Comparison of ENCODE assay signal across 20 mouse cellular contexts in genomic region chr7:30000601-30001000, GRCm38 (mm10). TPM values are rescaled to one million over a fixed set of nuclear protein-coding genes. Genes with fewer than 3 reads are reported as not detected.
DNase-seq lines count a peak whose midpoint lies in the region; ATAC-seq and TF ChIP-seq lines count a peak whose summit lies in the region.
"Had no signal": no experiment of that assay in that cellular context is flagged by ENCODE, and none has a peak within 500 bp of the region (broad histone marks: within the 10 kb centered on the region; RNA-seq: fewer than 3 reads in every experiment).

No protein-coding gene starts in this region.

- no peak overlapping the region for H3K4me3 ChIP-seq in kidney, adult 2 months (ENCODE audit: insufficient read depth, low read depth, low read length)
- H3K4me3 ChIP-seq in kidney, embryonic 14.5 days (ENCODE audit: low read length), result no peak overlapping the region
- H3K4me3 ChIP-seq in intestine, postnatal 0 days (ENCODE audit: low read depth, low read length), result no peak overlapping the region
- H3K4me3 ChIP-seq in hindbrain, embryonic 16.5 days (ENCODE audit: low read length), result no peak overlapping the region
- H3K4me3 ChIP-seq: embryonic facial prominence, embryonic 12.5 days; forebrain, embryonic 12.5 days; heart, embryonic 13.5 days; hindbrain, embryonic 15.5 days had no signal

- H3K4me1 ChIP-seq in kidney, adult 2 months (ENCODE audit: control insufficient read depth, insufficient read depth, low read length), result no peaks in the 10 kb centered on the region
- H3K4me1 ChIP-seq in kidney, embryonic 14.5 days (ENCODE audit: control insufficient read depth, insufficient read depth, low read length), result no peaks in the 10 kb centered on the region
- H3K4me1 ChIP-seq in intestine, postnatal 0 days (replicated peaks; ENCODE audit: control insufficient read depth, insufficient read depth, low read length), result no peaks in the 10 kb centered on the region; the same call in 1 of the 2 replicates
- no peaks in the 10 kb centered on the region for H3K4me1 ChIP-seq in hindbrain, embryonic 16.5 days (ENCODE audit: control insufficient read depth, insufficient read depth, low read depth, low read length)
- H3K4me1 ChIP-seq: embryonic facial prominence, embryonic 12.5 days; forebrain, embryonic 12.5 days; hindbrain, embryonic 15.5 days had no signal

- no peak for TF ChIP-seq CTCF in kidney, adult 2 months (conservative IDR thresholded peaks at IDR 0.05; ENCODE audit: insufficient read depth, insufficient read length, low read depth, low read length)
- no peak for TF ChIP-seq CTCF in intestine, postnatal 0 days (IDR thresholded peaks at IDR 0.05; ENCODE audit: low read depth)

- 59% methylated on average over 5 of the region's 5 CpGs for WGBS in kidney, adult 2 months
- 72% methylated on average over 5 of the region's 5 CpGs for WGBS in kidney, embryonic 14.5 days
- 39% methylated on average over 5 of the region's 5 CpGs for WGBS in intestine, postnatal 0 days
- 94% methylated on average over 5 of the region's 5 CpGs for WGBS in hindbrain, embryonic 16.5 days

- H3K9me3 ChIP-seq in kidney, embryonic 14.5 days (ENCODE audit: control insufficient read depth, low read length), result no peaks in the 10 kb centered on the region
- no peaks in the 10 kb centered on the region for H3K9me3 ChIP-seq in intestine, postnatal 0 days (ENCODE audit: control insufficient read depth)
- no peaks in the 10 kb centered on the region for H3K9me3 ChIP-seq in hindbrain, embryonic 16.5 days (ENCODE audit: control insufficient read depth, low read length)
- H3K9me3 ChIP-seq: embryonic facial prominence, embryonic 12.5 days; forebrain, embryonic 12.5 days; G1E; heart, embryonic 13.5 days; hindbrain, embryonic 15.5 days had no signal

- H3K36me3 ChIP-seq in kidney, adult 2 months (ENCODE audit: control insufficient read depth, insufficient read depth, low read length), result peaks cover 9% of the 10 kb centered on the region
- H3K36me3 ChIP-seq in kidney, embryonic 14.5 days (ENCODE audit: control insufficient read depth, insufficient read depth, low read length), result peaks cover 64% of the 10 kb centered on the region
- H3K36me3 ChIP-seq in intestine, postnatal 0 days (ENCODE audit: control insufficient read depth, insufficient read depth), result peaks cover 37% of the 10 kb centered on the region
- peaks cover 23% of the 10 kb centered on the region for H3K36me3 ChIP-seq in hindbrain, embryonic 16.5 days (ENCODE audit: control insufficient read depth, insufficient read depth, low read length)

- H3K9ac ChIP-seq in kidney, embryonic 14.5 days (ENCODE audit: low read depth, low read length), result no peak overlapping the region
- no peak overlapping the region for H3K9ac ChIP-seq in intestine, postnatal 0 days (ENCODE audit: low read depth, low read length)
- H3K9ac ChIP-seq in hindbrain, embryonic 16.5 days (ENCODE audit: low read depth, low read length), result no peak overlapping the region
- H3K9ac ChIP-seq: embryonic facial prominence, embryonic 12.5 days; forebrain, embryonic 12.5 days; heart, embryonic 13.5 days; hindbrain, embryonic 15.5 days had no signal

- H3K4me2 ChIP-seq in kidney, embryonic 14.5 days (replicated peaks; ENCODE audit: low read depth, low read length), result no peak overlapping the region
- H3K4me2 ChIP-seq in intestine, postnatal 0 days (replicated peaks; ENCODE audit: low read depth), result no peak overlapping the region
- no peak overlapping the region for H3K4me2 ChIP-seq in hindbrain, embryonic 16.5 days (ENCODE audit: low read length)
- H3K4me2 ChIP-seq: embryonic facial prominence, embryonic 12.5 days; forebrain, embryonic 12.5 days; heart, embryonic 13.5 days; hindbrain, embryonic 15.5 days had no signal

- DNase-seq in kidney, adult 2 months, result peak; percentile 65
- peak; percentile 16 for DNase-seq in lung, postnatal 36 days
- DNase-seq in lung, postnatal 25 days (ENCODE audit: low spot score), result no peak
- peak; percentile 87 for DNase-seq in yolk sac, embryonic 10.5 days (ENCODE audit: low spot score)
- no peak for DNase-seq in gastrocnemius, postnatal 4 days (ENCODE audit: low spot score in 2 of 2)
- DNase-seq: adrenal gland, postnatal 10 days; cerebellum, adult 11-12 months; cerebellum, adult 9-10 months; cerebellum, postnatal 25 days; gastrocnemius, postnatal 10 days; heart, postnatal 36 days had no signal

- no peak overlapping the region for H3K27ac ChIP-seq in kidney, adult 2 months (ENCODE audit: insufficient read depth, low read depth, low read length)
- H3K27ac ChIP-seq in kidney, embryonic 14.5 days (ENCODE audit: low read depth, low read length), result no peak overlapping the region
- H3K27ac ChIP-seq in intestine, postnatal 0 days (ENCODE audit: low read depth, low read length), result peak overlapping the region; percentile 70
- no peak overlapping the region for H3K27ac ChIP-seq in hindbrain, embryonic 16.5 days (ENCODE audit: low read depth, low read length)
- H3K27ac ChIP-seq: embryonic facial prominence, embryonic 12.5 days; forebrain, embryonic 12.5 days; heart, embryonic 13.5 days; hindbrain, embryonic 15.5 days had no signal

- TF ChIP-seq POLR2A in kidney, adult 2 months (IDR thresholded peaks at IDR 0.05; ENCODE audit: low read depth, low read length), result no peak

- no peak for ATAC-seq in kidney, embryonic 14.5 days (ENCODE audit: low FRiP score, low TSS enrichment)
- peak; percentile 82 for ATAC-seq in intestine, postnatal 0 days
- ATAC-seq in hindbrain, embryonic 16.5 days, result no peak
- ATAC-seq: forebrain, embryonic 16.5 days had no signal

- no peaks in the 10 kb centered on the region for H3K27me3 ChIP-seq in kidney, adult 2 months (replicated peaks; ENCODE audit: control insufficient read depth, insufficient read depth, low read length)
- no peaks in the 10 kb centered on the region for H3K27me3 ChIP-seq in kidney, embryonic 14.5 days (ENCODE audit: control insufficient read depth, insufficient read depth, low read length)
- H3K27me3 ChIP-seq in intestine, postnatal 0 days (replicated peaks; ENCODE audit: control insufficient read depth, insufficient read depth, low read length), result no peaks in the 10 kb centered on the region
- H3K27me3 ChIP-seq in hindbrain, embryonic 16.5 days (replicated peaks; ENCODE audit: control insufficient read depth, insufficient read depth, low read length), result no peaks in the 10 kb centered on the region
- H3K27me3 ChIP-seq: embryonic facial prominence, embryonic 12.5 days; forebrain, embryonic 12.5 days; heart, embryonic 13.5 days; hindbrain, embryonic 15.5 days had no signal

RNA-seq across cellular contexts. Expression of gene Zfp568, which starts 16.8 kb away (rescaled TPM):
- 4.5 and 5.0 TPM in 2 replicates for polyA plus RNA-seq in kidney, adult 2 months (2012; rRNA removed)
- polyA plus RNA-seq in kidney, embryonic 14.5 days (2014; fragmentation: Nextera tagmentation; extraction: Ambion mirVana), result 13.4 and 26.6 TPM in 2 replicates
- polyA plus RNA-seq in intestine, postnatal 0 days (2015; fragmentation: Nextera tagmentation; extraction: Ambion mirVana), result 5.5 and 5.8 TPM in 2 replicates
- 3.5 and 4.0 TPM in 2 replicates for polyA plus RNA-seq in hindbrain, embryonic 16.5 days (2015; fragmentation: Nextera tagmentation; extraction: Ambion mirVana)
- total RNA-seq in gastrocnemius, postnatal 4 days (2021), result 100 to 1,000 TPM; 140 to 141 TPM

RNA-seq across cellular contexts. Expression of gene Zfp74, which starts 46.7 kb away (rescaled TPM):
- polyA plus RNA-seq in kidney, adult 2 months (2012; rRNA removed), result 4.7 and 5.0 TPM in 2 replicates
- 7.2 and 11.0 TPM in 2 replicates for polyA plus RNA-seq in kidney, embryonic 14.5 days (2014; fragmentation: Nextera tagmentation; extraction: Ambion mirVana)
- polyA plus RNA-seq in intestine, postnatal 0 days (2015; fragmentation: Nextera tagmentation; extraction: Ambion mirVana), result 2.6 and 2.8 TPM in 2 replicates
- 20.7 and 23.3 TPM in 2 replicates for polyA plus RNA-seq in hindbrain, embryonic 16.5 days (2015; fragmentation: Nextera tagmentation; extraction: Ambion mirVana)
- 10 to 100 TPM; 10.9 to 12.9 TPM for total RNA-seq in gastrocnemius, postnatal 4 days (2021)

RNA-seq across cellular contexts. Expression of gene Zfp14, which starts 50.6 kb away (rescaled TPM):
- polyA plus RNA-seq in kidney, adult 2 months (2012; rRNA removed), result 1.7 and 1.9 TPM in 2 replicates
- 2.6 and 4.1 TPM in 2 replicates for polyA plus RNA-seq in kidney, embryonic 14.5 days (2014; fragmentation: Nextera tagmentation; extraction: Ambion mirVana)
- polyA plus RNA-seq in intestine, postnatal 0 days (2015; fragmentation: Nextera tagmentation; extraction: Ambion mirVana), result 0.93 and 1.0 TPM in 2 replicates
- 10.7 and 11.9 TPM in 2 replicates for polyA plus RNA-seq in hindbrain, embryonic 16.5 days (2015; fragmentation: Nextera tagmentation; extraction: Ambion mirVana)
- total RNA-seq in gastrocnemius, postnatal 4 days (2021), result 1 to 10 TPM; 2.4 to 3.4 TPM
- polyA plus RNA-seq: G1E had no signal

Comparison
In these comparisons a context has a peak if more than half of its experiments do, and no peak if none do; other contexts are left out.
1. DNase-seq: peak in kidney, adult 2 months (single experiment), lung, postnatal 36 days (single experiment) and yolk sac, embryonic 10.5 days (single experiment); none in lung, postnatal 25 days (single experiment) and gastrocnemius, postnatal 4 days (0 of 2).